10 mouse cellular contexts compared by ENCODE assay signal in the genomic region with DNA sequence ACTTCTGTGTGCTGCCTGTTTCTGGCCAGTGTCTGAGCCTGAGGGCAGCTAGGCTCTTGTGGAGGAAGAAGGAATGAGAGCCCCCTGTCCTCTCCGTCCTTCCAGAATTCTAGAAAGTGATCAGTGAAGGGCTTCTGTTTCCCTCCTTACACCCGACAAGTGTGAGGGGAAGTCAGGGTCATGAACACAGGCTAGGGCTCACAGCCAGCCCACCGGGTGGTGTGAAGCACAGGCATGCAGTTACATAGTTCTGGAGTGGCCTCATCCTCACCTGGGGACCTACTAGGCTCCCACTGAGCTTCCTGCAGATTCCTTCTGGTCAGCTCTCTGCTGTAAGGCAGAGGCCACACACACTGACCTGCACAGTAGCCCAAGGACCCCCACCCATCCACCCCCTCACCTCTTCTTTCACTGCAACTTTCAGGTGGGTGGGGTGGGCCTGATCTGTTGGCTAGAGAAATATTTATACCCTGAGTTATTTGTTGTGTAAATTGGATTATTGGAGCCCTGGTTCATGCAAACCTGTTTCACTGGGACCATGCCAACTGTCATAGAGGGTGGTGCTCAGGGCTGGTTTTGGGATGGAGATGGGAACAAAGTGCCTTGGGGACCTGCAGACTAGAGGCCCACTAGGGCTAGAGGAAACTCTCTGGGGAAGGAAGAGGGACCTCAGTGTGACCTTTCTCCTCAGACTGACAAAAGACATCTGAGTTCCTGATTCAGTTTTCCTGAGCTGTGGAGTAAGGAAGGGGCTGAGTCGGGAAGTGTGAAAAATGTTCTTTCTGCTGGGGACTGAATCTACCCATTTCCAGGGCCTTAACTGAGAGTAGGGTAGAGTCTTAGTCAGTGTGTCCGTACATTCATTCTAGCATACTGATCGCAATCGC. TPM values are rescaled to one million over a fixed set of nuclear protein-coding genes. Genes with fewer than 3 reads are reported as not detected.
A peak's percentile ranks its signal among the peaks of the same experiment; 100 is the strongest.
DNase-seq lines count a peak whose midpoint lies in the region; ATAC-seq lines count a peak whose summit lies in the region.
"Had no signal": no experiment of that assay in that cellular context is flagged by ENCODE, and none has a peak within 500 bp of the region (broad histone marks: within the 10 kb centered on the region; RNA-seq: fewer than 3 reads in every experiment).

No protein-coding gene starts in this region.

- H3K9me3 ChIP-seq in kidney, embryonic 15.5 days (replicated peaks), result no peaks in the 10 kb centered on the region
- no peaks in the 10 kb centered on the region for H3K9me3 ChIP-seq in heart, embryonic 16.5 days (replicated peaks; ENCODE audit: control insufficient read depth, low read length)
- no peaks in the 10 kb centered on the region for H3K9me3 ChIP-seq in midbrain, embryonic 11.5 days (ENCODE audit: control insufficient read depth, low read length)

- WGBS in kidney, embryonic 15.5 days, result 59% methylated on average over 7 of the region's 7 CpGs
- WGBS in heart, embryonic 16.5 days, result 50% methylated on average over 7 of the region's 7 CpGs
- 77% methylated on average over 7 of the region's 7 CpGs for WGBS in midbrain, embryonic 11.5 days

- ATAC-seq in kidney, embryonic 15.5 days (replicated peaks; ENCODE audit: low FRiP score), result no peak
- ATAC-seq in heart, embryonic 16.5 days (replicated peaks; ENCODE audit: extremely low read depth, insufficient read depth, low FRiP score), result no peak
- no peak for ATAC-seq in midbrain, embryonic 11.5 days (ENCODE audit: low FRiP score)

- peak overlapping the region; percentile 90 for H3K27ac ChIP-seq in kidney, embryonic 15.5 days
- peak overlapping the region; percentile 65 for H3K27ac ChIP-seq in heart, embryonic 16.5 days (ENCODE audit: low read length)
- no peak overlapping the region for H3K27ac ChIP-seq in midbrain, embryonic 11.5 days (ENCODE audit: low read depth, low read length)

- DNase-seq in adrenal gland, adult 2 months, result peak; percentile 29
- no peak for DNase-seq in adrenal gland, postnatal 25 days
- DNase-seq in kidney, adult 11 months, result no peak
- peak; percentile 78 for DNase-seq in midbrain, embryonic 11.5 days (ENCODE audit: low spot score, missing footprints)
- no peak for DNase-seq in left cerebral cortex, adult 8-10 months (ENCODE audit: low spot score in 2 of 2)
- no peak for DNase-seq in urinary bladder, adult 2 months (ENCODE audit: low spot score)

- peaks cover 31% of the 10 kb centered on the region for H3K36me3 ChIP-seq in kidney, embryonic 15.5 days
- H3K36me3 ChIP-seq in heart, embryonic 16.5 days (ENCODE audit: control insufficient read depth, insufficient read depth), result no peaks in the 10 kb centered on the region; the same call in 1 of the 2 replicates
- no peaks in the 10 kb centered on the region for H3K36me3 ChIP-seq in midbrain, embryonic 11.5 days (ENCODE audit: control insufficient read depth, insufficient read depth, low read length)

- H3K4me2 ChIP-seq in kidney, embryonic 15.5 days, result no peak overlapping the region
- no peak overlapping the region for H3K4me2 ChIP-seq in heart, embryonic 16.5 days (ENCODE audit: low read depth, low read length)
- H3K4me2 ChIP-seq in midbrain, embryonic 11.5 days, result no peak overlapping the region

- H3K4me3 ChIP-seq in kidney, embryonic 15.5 days (replicated peaks), result no peak overlapping the region
- H3K4me3 ChIP-seq in heart, embryonic 16.5 days (ENCODE audit: low read length), result no peak overlapping the region
- H3K4me3 ChIP-seq in midbrain, embryonic 11.5 days (ENCODE audit: low read depth, low read length), result no peak overlapping the region

- H3K4me1 ChIP-seq in kidney, embryonic 15.5 days, result peaks cover 99% of the 10 kb centered on the region
- peaks cover 83% of the 10 kb centered on the region for H3K4me1 ChIP-seq in heart, embryonic 16.5 days (ENCODE audit: control insufficient read depth, insufficient read depth, low read length)
- H3K4me1 ChIP-seq in midbrain, embryonic 11.5 days (ENCODE audit: control insufficient read depth, insufficient read depth, low read length), result peaks cover 74% of the 10 kb centered on the region

- no peak overlapping the region for H3K9ac ChIP-seq in kidney, embryonic 15.5 days
- H3K9ac ChIP-seq in heart, embryonic 16.5 days (ENCODE audit: low read length), result 0 out of 2 replicates have a peak overlapping the region, but pooled peaks have one; percentile 28
- no peak overlapping the region for H3K9ac ChIP-seq in midbrain, embryonic 11.5 days (ENCODE audit: low read length)

- no peaks in the 10 kb centered on the region for H3K27me3 ChIP-seq in kidney, embryonic 15.5 days
- H3K27me3 ChIP-seq in heart, embryonic 16.5 days (ENCODE audit: control insufficient read depth, insufficient read depth, low read length), result no peaks in the 10 kb centered on the region
- no peaks in the 10 kb centered on the region for H3K27me3 ChIP-seq in midbrain, embryonic 11.5 days (ENCODE audit: control insufficient read depth, insufficient read depth, low read length)

RNA-seq across cellular contexts. Expression of gene Lasp1, which starts 10.7 kb away (rescaled TPM):
- 100 to 1,000 TPM; 118 to 172 TPM for total RNA-seq in adrenal gland, adult 2 months (2021)
- polyA plus RNA-seq in adrenal gland, adult 2 months (2012; rRNA removed), result 127 and 138 TPM in 2 replicates
- 103 and 142 TPM in 2 replicates for total RNA-seq in adrenal gland, postnatal 25 days (2021)
- 104 and 108 TPM in 2 replicates for polyA plus RNA-seq in kidney, embryonic 15.5 days (2015; fragmentation: Nextera tagmentation; extraction: Ambion mirVana)
- polyA plus RNA-seq in heart, embryonic 16.5 days (2015; fragmentation: Nextera tagmentation; extraction: Ambion mirVana), result 52.9 and 59.0 TPM in 2 replicates
- polyA plus RNA-seq in midbrain, embryonic 11.5 days (2014; fragmentation: Nextera tagmentation; extraction: Ambion mirVana), result 52.6 and 59.2 TPM in 2 replicates
- 100 to 1,000 TPM; 138 to 169 (median 155) TPM for total RNA-seq in left cerebral cortex, adult 8-10 months (2022)
- 101 and 108 TPM in 2 replicates for polyA plus RNA-seq in urinary bladder, adult 2 months (2012; rRNA removed)

RNA-seq across cellular contexts. Expression of gene Rpl23, which starts 27.2 kb away (rescaled TPM):
- total RNA-seq in adrenal gland, adult 2 months (2021), result 100 to 1,000 TPM; 700 to 846 TPM
- polyA plus RNA-seq in adrenal gland, adult 2 months (2012; rRNA removed), result 13.7 and 14.2 TPM in 2 replicates
- total RNA-seq in adrenal gland, postnatal 25 days (2021), result 741 and 851 TPM in 2 replicates
- 565 and 652 TPM in 2 replicates for polyA plus RNA-seq in kidney, embryonic 15.5 days (2015; fragmentation: Nextera tagmentation; extraction: Ambion mirVana)
- polyA plus RNA-seq in heart, embryonic 16.5 days (2015; fragmentation: Nextera tagmentation; extraction: Ambion mirVana), result 299 and 310 TPM in 2 replicates
- polyA plus RNA-seq in midbrain, embryonic 11.5 days (2014; fragmentation: Nextera tagmentation; extraction: Ambion mirVana), result 441 and 443 TPM in 2 replicates
- total RNA-seq in left cerebral cortex, adult 8-10 months (2022), result 100 to 1,000 TPM; 331 to 461 (median 392) TPM
- polyA plus RNA-seq in urinary bladder, adult 2 months (2012; rRNA removed), result 911 and 1,027 TPM in 2 replicates

RNA-seq across cellular contexts. Expression of gene B230217C12Rik, which starts 31.1 kb away (rescaled TPM):
- total RNA-seq in adrenal gland, adult 2 months (2021), result 1 to 10 TPM; 2.9 to 4.6 TPM
- 1.8 and 2.5 TPM in 2 replicates for polyA plus RNA-seq in adrenal gland, adult 2 months (2012; rRNA removed)
- total RNA-seq in adrenal gland, postnatal 25 days (2021), result 5.1 and 5.5 TPM in 2 replicates
- 7.4 and 7.5 TPM in 2 replicates for polyA plus RNA-seq in kidney, embryonic 15.5 days (2015; fragmentation: Nextera tagmentation; extraction: Ambion mirVana)
- 2.5 and 3.2 TPM in 2 replicates for polyA plus RNA-seq in heart, embryonic 16.5 days (2015; fragmentation: Nextera tagmentation; extraction: Ambion mirVana)
- 14.7 and 17.3 TPM in 2 replicates for polyA plus RNA-seq in midbrain, embryonic 11.5 days (2014; fragmentation: Nextera tagmentation; extraction: Ambion mirVana)
- total RNA-seq in left cerebral cortex, adult 8-10 months (2022), result 10 to 100 TPM; 73.0 to 83.2 (median 79.8) TPM
- 3.8 and 5.6 TPM in 2 replicates for polyA plus RNA-seq in urinary bladder, adult 2 months (2012; rRNA removed)

RNA-seq across cellular contexts. Expression of gene 1700001P01Rik, which starts 33.8 kb away (rescaled TPM):
- under 1 TPM in 1 of 2 experiments, not detected in 1; 0.49 TPM for total RNA-seq in adrenal gland, adult 2 months (2021)
- polyA plus RNA-seq in adrenal gland, adult 2 months (2012; rRNA removed), result not detected in 2 replicates
- total RNA-seq in adrenal gland, postnatal 25 days (2021), result not detected in 2 replicates
- 0.62 and 0.67 TPM in 2 replicates for polyA plus RNA-seq in kidney, embryonic 15.5 days (2015; fragmentation: Nextera tagmentation; extraction: Ambion mirVana)
- polyA plus RNA-seq in heart, embryonic 16.5 days (2015; fragmentation: Nextera tagmentation; extraction: Ambion mirVana), result 0.25 and 0.41 TPM in 2 replicates
- polyA plus RNA-seq in midbrain, embryonic 11.5 days (2014; fragmentation: Nextera tagmentation; extraction: Ambion mirVana), result 0.47 and 0.78 TPM in 2 replicates
- 1 to 10 TPM in 1 of 4 experiments, under 1 TPM in 2, not detected in 1; 0.65 to 1.2 (median 0.84) TPM for total RNA-seq in left cerebral cortex, adult 8-10 months (2022)
- polyA plus RNA-seq in urinary bladder, adult 2 months (2012; rRNA removed), result 0.13 and 0.41 TPM in 2 replicates
- total RNA-seq: adrenal gland, adult 18-20 months; hematopoietic stem cell, adult 5-6 weeks had no signal

RNA-seq across cellular contexts. Expression of gene Cwc25, which starts 43.1 kb away (rescaled TPM):
- 10 to 100 TPM; 17.5 to 28.9 TPM for total RNA-seq in adrenal gland, adult 2 months (2021)
- 5.1 and 6.5 TPM in 2 replicates for polyA plus RNA-seq in adrenal gland, adult 2 months (2012; rRNA removed)
- total RNA-seq in adrenal gland, postnatal 25 days (2021), result 19.5 and 22.6 TPM in 2 replicates
- 19.2 and 19.5 TPM in 2 replicates for polyA plus RNA-seq in kidney, embryonic 15.5 days (2015; fragmentation: Nextera tagmentation; extraction: Ambion mirVana)
- polyA plus RNA-seq in heart, embryonic 16.5 days (2015; fragmentation: Nextera tagmentation; extraction: Ambion mirVana), result 10.7 and 12.5 TPM in 2 replicates
- 12.6 and 15.0 TPM in 2 replicates for polyA plus RNA-seq in midbrain, embryonic 11.5 days (2014; fragmentation: Nextera tagmentation; extraction: Ambion mirVana)
- total RNA-seq in left cerebral cortex, adult 8-10 months (2022), result 10 to 100 TPM; 17.0 to 20.6 (median 19.1) TPM
- polyA plus RNA-seq in urinary bladder, adult 2 months (2012; rRNA removed), result 15.3 and 16.6 TPM in 2 replicates

Comparison
In these comparisons a context has a peak if more than half of its experiments do, and no peak if none do; other contexts are left out.
1. DNase-seq: peak in adrenal gland, adult 2 months (single experiment) and midbrain, embryonic 11.5 days (single experiment); none in adrenal gland, postnatal 25 days (single experiment), kidney, adult 11 months (single experiment), left cerebral cortex, adult 8-10 months (0 of 2) and urinary bladder, adult 2 months (single experiment).
2. RNA of gene Rpl23, which starts 27.2 kb away (polyA plus RNA-seq): 911 to 1,027 TPM in urinary bladder, adult 2 months, 565 to 652 TPM in kidney, embryonic 15.5 days, 441 to 443 TPM in midbrain, embryonic 11.5 days and 299 to 310 TPM in heart, embryonic 16.5 days; 13.7 to 14.2 TPM in adrenal gland, adult 2 months; every median in the first group is over 10 times any median in the second.